Mouse (Mus musculus): ENCODE results near the gene Pla1a.

- TF ChIP-seq POLR2A (IDR thresholded peaks at IDR 0.05; ENCODE audit: extremely low read depth, insufficient read depth, low read length) (no peak), CTCF (IDR thresholded peaks at IDR 0.05; ENCODE audit: extremely low read depth, insufficient read depth, low read length) (no peak)
These were observed 44.2 kb downstream of the Pla1a start for GRCm38 (mm10) chr16:38388757-38389156.

Measured in cortical plate, adult 2 months (tissue).